Mouse (Mus musculus) heart, postnatal 0 days (tissue): Measurements from ENCODE around the gene Glipr2. TPM values are rescaled to one million over a fixed set of nuclear protein-coding genes. Genes with fewer than 3 reads are reported as not detected.

Experiments used
- ATAC-seq: fragments of 200-750 bp; cut with Nextera tagmentation; 2 replicates; pipeline ENCODE4 v1.8.0; 2017; ENCODE audit warnings: low read depth, moderate number of reproducible peaks, moderate library complexity; ENCODE audit not compliant: insufficient read depth
- DNase-seq: peaks from one replicate; pipeline ENCODE4 v3.0.0-alpha.2; 2016; ENCODE audit warnings: low spot score
- H3K27ac ChIP-seq: fragments of 300-500 bp; sonication (generic); 2 replicates; pipeline ENCODE4 v1.5.1; 2014; ENCODE audit warnings: low read depth, mild to moderate bottlenecking
- H3K27me3 ChIP-seq: fragments of 300-500 bp; sonication (generic); 2 replicates; pipeline ENCODE4 v1.6.1; 2014; ENCODE audit warnings: low read length, mixed read lengths; ENCODE audit not compliant: control insufficient read depth, insufficient read depth
- H3K36me3 ChIP-seq: fragments of 300-500 bp; sonication (generic); replicated peaks from 2 replicates; pipeline ENCODE4 v1.6.1; 2014; ENCODE audit warnings: low read length, mixed read lengths; ENCODE audit not compliant: control insufficient read depth, insufficient read depth
- H3K4me1 ChIP-seq: fragments of 300-500 bp; sonication (generic); 2 replicates; pipeline ENCODE4 v1.6.1; 2014; ENCODE audit warnings: antibody characterized with exemption; ENCODE audit not compliant: control insufficient read depth, insufficient read depth
- H3K4me2 ChIP-seq: fragments of 300-500 bp; sonication (generic); 2 replicates; pipeline ENCODE4 v1.6.1; 2014; ENCODE audit warnings: low read depth, mild to moderate bottlenecking, low read length, moderate library complexity
- H3K4me3 ChIP-seq: fragments of 300-500 bp; sonication (generic); 2 replicates; pipeline ENCODE4 v1.5.1; 2014; ENCODE audit warnings: low read depth, low read length
- H3K9ac ChIP-seq: fragments of 300-500 bp; sonication (generic); replicated peaks from 2 replicates; pipeline ENCODE4 v1.6.1; 2014; ENCODE audit warnings: low read depth, low read length, mixed read lengths
- H3K9me3 ChIP-seq: fragments of 300-500 bp; sonication (generic); replicated peaks from 2 replicates; pipeline ENCODE4 v1.6.1; 2016; ENCODE audit warnings: low read length; ENCODE audit not compliant: control insufficient read depth
- CTCF ChIP-seq: IDR thresholded peaks from 2 replicates; pipeline ENCODE4 v1.5.1; 2016; ENCODE audit warnings: antibody characterized with exemption, control low read depth, low read depth
- EP300 ChIP-seq: IDR thresholded peaks from 2 replicates; pipeline ENCODE4 v1.6.1; 2016; ENCODE audit warnings: antibody characterized with exemption, low read depth
- WGBS: fragments of 180-500 bp; shearing (Covaris S2); extraction: QIAGEN DNeasy Blood & Tissue Kit; methylation state at CpG from one replicate; pipeline ENCODE4 v1.1.7; 2014; 5-methylcytosine and 5-hydroxymethylcytosine counted together
- polyA plus RNA-seq: library from polyadenylated mRNA; unstranded; fragments of >200 nt; fragmentation: Nextera tagmentation; extraction: Ambion mirVana; gene quantifications from 2 replicates; pipeline ENCODE4 v1.2.1, GENCODE M21; 2015
- total RNA-seq: library from RNA; depleted of rRNA; stranded (reverse); fragments of >200 nt; gene quantifications from 2 replicates; pipeline ENCODE4 v1.2.3, GENCODE M21; 2014; ENCODE audit warnings: low replicate concordance

Gene Glipr2
- total and polyA plus RNA-seq, 2 experiments from 2014 or later = 28.4 to 39.2 TPM

- Histone ChIP-seq H3K36me3 (peaks cover 20% of the 10 kb centered on the region), H3K27me3 (no peaks in the 10 kb centered on the region), H3K27ac (no peak overlapping the region), H3K9me3 (no peaks in the 10 kb centered on the region), H3K9ac (no peak overlapping the region), H3K4me2 (no peak overlapping the region), H3K4me1 (no peaks in the 10 kb centered on the region), H3K4me3 (no peak overlapping the region)
- DNase-seq (no peak), ATAC-seq (no peak)
- WGBS = 89% methylated on average over 8 of the region's 8 CpGs
- TF ChIP-seq EP300 = no peak
- no peak for TF ChIP-seq CTCF
These were observed 14.8 kb upstream of the Glipr2 start for GRCm38 (mm10) chr4:43942421-43942820.

- H3K9ac ChIP-seq = no peak overlapping the region
- ATAC-seq = no peak
- H3K27me3 ChIP-seq = no peaks in the 10 kb centered on the region
- TF ChIP-seq EP300 (no peak), CTCF (no peak)
- no peak overlapping the region for H3K4me2 ChIP-seq
- no peaks in the 10 kb centered on the region for H3K9me3 ChIP-seq
- H3K4me3 ChIP-seq = no peak overlapping the region
- no peak overlapping the region for H3K27ac ChIP-seq
- WGBS = 91% methylated on average over 2 of the region's 2 CpGs
- no peaks in the 10 kb centered on the region; the same call in 1 of the 2 replicates for H3K36me3 ChIP-seq
- H3K4me1 ChIP-seq = no peaks in the 10 kb centered on the region
- no peak for DNase-seq
These were observed 9.6 kb upstream of the Glipr2 start for GRCm38 (mm10) chr4:43947571-43947970.

GRCm38 (mm10) chr4:43957846-43958461, 753 bp downstream of the Glipr2 start:
- Histone ChIP-seq H3K9ac (peak overlapping the region; percentile 67), H3K27me3 (no peaks in the 10 kb centered on the region), H3K4me3 (peak overlapping the region; percentile 74), H3K9me3 (no peaks in the 10 kb centered on the region), H3K4me2 (peak overlapping the region; percentile 99), H3K4me1 (0 out of 2 replicates have a peak, but pooled peaks cover 9% of the 10 kb centered on the region), H3K36me3 (no peaks in the 10 kb centered on the region), H3K27ac (peak overlapping the region; percentile 80)
- ATAC-seq = peak; percentile 34
- under 1% methylated on average over 26 of the region's 26 CpGs for WGBS
- no peak for TF ChIP-seq CTCF
- no peak for TF ChIP-seq EP300
- no peak for DNase-seq

GRCm38 (mm10) chr4:43959523-43960179, 2.5 kb downstream of the Glipr2 start:
- Histone ChIP-seq H3K27ac (no peak overlapping the region), H3K9me3 (no peaks in the 10 kb centered on the region), H3K27me3 (no peaks in the 10 kb centered on the region), H3K4me1 (0 out of 2 replicates have a peak, but pooled peaks cover 13% of the 10 kb centered on the region), H3K9ac (no peak overlapping the region), H3K36me3 (no peaks in the 10 kb centered on the region), H3K4me3 (no peak overlapping the region), H3K4me2 (peak overlapping the region; percentile 99)
- WGBS = 52% methylated on average over 9 of the region's 9 CpGs
- TF ChIP-seq EP300 (no peak), CTCF (no peak)
- DNase-seq (no peak), ATAC-seq (no peak)

- Histone ChIP-seq H3K27me3 (no peaks in the 10 kb centered on the region), H3K9me3 (no peaks in the 10 kb centered on the region), H3K27ac (no peak overlapping the region), H3K4me1 (peaks cover 18% of the 10 kb centered on the region), H3K36me3 (no peaks in the 10 kb centered on the region), H3K4me3 (no peak overlapping the region), H3K9ac (no peak overlapping the region), H3K4me2 (no peak overlapping the region)
- TF ChIP-seq EP300 (no peak), CTCF (no peak)
- ATAC-seq (no peak), DNase-seq (no peak)
- 66% methylated on average over 6 of the region's 6 CpGs for WGBS
These were observed 3.0 kb downstream of the Glipr2 start for GRCm38 (mm10) chr4:43960207-43960606.
